9 mouse cellular contexts compared by ENCODE assay signal in genomic region chr11:96345893-96346806, GRCm38 (mm10). TPM values are rescaled to one million over a fixed set of nuclear protein-coding genes. Genes with fewer than 3 reads are reported as not detected.
DNase-seq lines count a peak whose midpoint lies in the region; ATAC-seq lines count a peak whose summit lies in the region.
"Had no signal": no experiment of that assay in that cellular context is flagged by ENCODE, and none has a peak within 500 bp of the region (broad histone marks: within the 10 kb centered on the region; RNA-seq: fewer than 3 reads in every experiment).

No protein-coding gene starts in this region.

- no peaks in the 10 kb centered on the region for H3K9me3 ChIP-seq in lung, embryonic 15.5 days
- H3K9me3 ChIP-seq in embryonic facial prominence, embryonic 15.5 days (replicated peaks) = no peaks in the 10 kb centered on the region
- H3K9me3 ChIP-seq in neural tube, embryonic 15.5 days (replicated peaks) = no peaks in the 10 kb centered on the region

- no peaks in the 10 kb centered on the region for H3K36me3 ChIP-seq in lung, embryonic 15.5 days
- H3K36me3 ChIP-seq in embryonic facial prominence, embryonic 15.5 days = no peaks in the 10 kb centered on the region
- no peaks in the 10 kb centered on the region for H3K36me3 ChIP-seq in neural tube, embryonic 15.5 days

- peak overlapping the region; percentile 34 for H3K4me3 ChIP-seq in lung, embryonic 15.5 days
- H3K4me3 ChIP-seq in embryonic facial prominence, embryonic 15.5 days (replicated peaks) = no peak overlapping the region; the same call in 1 of the 2 replicates
- peak overlapping the region; percentile 44 for H3K4me3 ChIP-seq in neural tube, embryonic 15.5 days (replicated peaks)

- peaks cover 72% of the 10 kb centered on the region for H3K27me3 ChIP-seq in lung, embryonic 15.5 days
- H3K27me3 ChIP-seq in embryonic facial prominence, embryonic 15.5 days = peaks cover 96% of the 10 kb centered on the region
- H3K27me3 ChIP-seq in neural tube, embryonic 15.5 days (replicated peaks) = no peaks in the 10 kb centered on the region

- H3K27ac ChIP-seq in lung, embryonic 15.5 days = peak overlapping the region; percentile 99
- H3K27ac ChIP-seq in embryonic facial prominence, embryonic 15.5 days (replicated peaks) = no peak overlapping the region
- peak overlapping the region; percentile 99 for H3K27ac ChIP-seq in neural tube, embryonic 15.5 days (replicated peaks)

- peak overlapping the region; percentile 80 for H3K4me2 ChIP-seq in lung, embryonic 15.5 days
- peak overlapping the region; percentile 36; the same call in 1 of the 2 replicates for H3K4me2 ChIP-seq in embryonic facial prominence, embryonic 15.5 days (replicated peaks)
- peak overlapping the region; percentile 87 for H3K4me2 ChIP-seq in neural tube, embryonic 15.5 days

- 4% methylated on average over 44 of the region's 45 CpGs for WGBS in lung, embryonic 15.5 days
- WGBS in embryonic facial prominence, embryonic 15.5 days = 1% methylated on average over 45 of the region's 45 CpGs
- 4% methylated on average over 45 of the region's 45 CpGs for WGBS in neural tube, embryonic 15.5 days

- H3K4me1 ChIP-seq in lung, embryonic 15.5 days = peaks cover 54% of the 10 kb centered on the region
- H3K4me1 ChIP-seq in embryonic facial prominence, embryonic 15.5 days = peaks cover 14% of the 10 kb centered on the region
- H3K4me1 ChIP-seq in neural tube, embryonic 15.5 days = peaks cover 95% of the 10 kb centered on the region

- H3K9ac ChIP-seq in lung, embryonic 15.5 days = peak overlapping the region; percentile 70
- H3K9ac ChIP-seq in embryonic facial prominence, embryonic 15.5 days = no peak overlapping the region
- H3K9ac ChIP-seq in neural tube, embryonic 15.5 days (replicated peaks) = peak overlapping the region; percentile 66

- DNase-seq in lung, postnatal 14 days = no peak
- peak; percentile 71 for DNase-seq in kidney, postnatal 10 days
- no peak for DNase-seq in urinary bladder, postnatal 4 days (ENCODE audit: low spot score in 2 of 2)
- DNase-seq in cerebellum, adult 9-10 months = no peak
- no peak for DNase-seq in ovary, postnatal 14 days (ENCODE audit: low spot score)

- ATAC-seq in lung, embryonic 15.5 days (ENCODE audit: borderline replicate concordance, extremely low read depth, low FRiP score, low TSS enrichment) = peak; percentile 4; the same call in 1 of the 2 replicates
- ATAC-seq in embryonic facial prominence, embryonic 15.5 days (ENCODE audit: insufficient number of reproducible peaks, low FRiP score, low TSS enrichment, low read depth) = no peak
- ATAC-seq in neural tube, embryonic 15.5 days (ENCODE audit: low FRiP score) = no peak
- ATAC-seq: forebrain, embryonic 16.5 days had no signal

RNA-seq across cellular contexts. Expression of gene Hoxb2, which starts 4.2 kb away (rescaled TPM):
- polyA plus RNA-seq in lung, embryonic 15.5 days (2015; fragmentation: Nextera tagmentation; extraction: Ambion mirVana) = 36.9 and 39.2 TPM in 2 replicates
- polyA plus RNA-seq in embryonic facial prominence, embryonic 15.5 days (2015; fragmentation: Nextera tagmentation; extraction: Ambion mirVana) = 1.1 and 1.4 TPM in 2 replicates
- 33.7 and 42.3 TPM in 2 replicates for polyA plus RNA-seq in neural tube, embryonic 15.5 days (2015; fragmentation: Nextera tagmentation; extraction: Ambion mirVana)
- polyA plus RNA-seq: forebrain, embryonic 16.5 days had no signal

RNA-seq across cellular contexts. Expression of gene Hoxb1, which starts 19.4 kb away (rescaled TPM):
- 0.14 TPM in 1 of 2 replicates, not detected in the other for polyA plus RNA-seq in lung, embryonic 15.5 days (2015; fragmentation: Nextera tagmentation; extraction: Ambion mirVana)
- not detected in 2 replicates for polyA plus RNA-seq in embryonic facial prominence, embryonic 15.5 days (2015; fragmentation: Nextera tagmentation; extraction: Ambion mirVana)
- polyA plus RNA-seq in neural tube, embryonic 15.5 days (2015; fragmentation: Nextera tagmentation; extraction: Ambion mirVana) = 0.38 and 0.65 TPM in 2 replicates
- polyA plus RNA-seq: forebrain, embryonic 16.5 days had no signal

RNA-seq across cellular contexts. Expression of gene Hoxb3, which starts 23.0 kb away (rescaled TPM):
- 3.0 and 3.8 TPM in 2 replicates for polyA plus RNA-seq in lung, embryonic 15.5 days (2015; fragmentation: Nextera tagmentation; extraction: Ambion mirVana)
- 0.07 TPM in 1 of 2 replicates, not detected in the other for polyA plus RNA-seq in embryonic facial prominence, embryonic 15.5 days (2015; fragmentation: Nextera tagmentation; extraction: Ambion mirVana)
- 8.0 and 12.6 TPM in 2 replicates for polyA plus RNA-seq in neural tube, embryonic 15.5 days (2015; fragmentation: Nextera tagmentation; extraction: Ambion mirVana)
- polyA plus RNA-seq: forebrain, embryonic 16.5 days had no signal

RNA-seq across cellular contexts. Expression of gene Hoxb4, which starts 28.1 kb away (rescaled TPM):
- 4.3 and 4.4 TPM in 2 replicates for polyA plus RNA-seq in lung, embryonic 15.5 days (2015; fragmentation: Nextera tagmentation; extraction: Ambion mirVana)
- 0.11 TPM in 1 of 2 replicates, not detected in the other for polyA plus RNA-seq in embryonic facial prominence, embryonic 15.5 days (2015; fragmentation: Nextera tagmentation; extraction: Ambion mirVana)
- polyA plus RNA-seq in neural tube, embryonic 15.5 days (2015; fragmentation: Nextera tagmentation; extraction: Ambion mirVana) = 3.7 and 5.0 TPM in 2 replicates
- polyA plus RNA-seq: forebrain, embryonic 16.5 days had no signal

RNA-seq across cellular contexts. Expression of gene Hoxb5, which starts 43.0 kb away (rescaled TPM):
- polyA plus RNA-seq in lung, embryonic 15.5 days (2015; fragmentation: Nextera tagmentation; extraction: Ambion mirVana) = 46.1 and 54.1 TPM in 2 replicates
- polyA plus RNA-seq in embryonic facial prominence, embryonic 15.5 days (2015; fragmentation: Nextera tagmentation; extraction: Ambion mirVana) = not detected in 2 replicates
- polyA plus RNA-seq in neural tube, embryonic 15.5 days (2015; fragmentation: Nextera tagmentation; extraction: Ambion mirVana) = 39.5 and 106 TPM in 2 replicates
- polyA plus RNA-seq: forebrain, embryonic 16.5 days had no signal

Comparison
In these comparisons a context has a peak if more than half of its experiments do, and no peak if none do; other contexts are left out.
1. H3K4me2 ChIP-seq: peak in every context shown above with its lines; median percentile 87 in neural tube, embryonic 15.5 days; 80 in lung, embryonic 15.5 days; 36 in embryonic facial prominence, embryonic 15.5 days.
2. RNA of gene Hoxb2, which starts 4.2 kb away (polyA plus RNA-seq): 33.7 to 42.3 TPM in neural tube, embryonic 15.5 days and 36.9 to 39.2 TPM in lung, embryonic 15.5 days; 1.1 to 1.4 TPM in embryonic facial prominence, embryonic 15.5 days; every median in the first group is over 10 times any median in the second.